Mouse (Mus musculus): ENCODE results near the gene Ddc.
A peak's percentile ranks its signal among the peaks of the same experiment; 100 is the strongest.

The Ddc gene

GRCm38 (mm10) chr11:11905518-11905917 lies 7.6 kb upstream of the Ddc start:
- no peak for DNase-seq (ENCODE audit: low read depth, low spot score)

GRCm38 (mm10) chr11:11904995-11905394 lies 7.1 kb upstream of the Ddc start:
- no peak for DNase-seq (ENCODE audit: low read depth, low spot score)

- DNase-seq (ENCODE audit: low read depth, low spot score), result no peak
Observed at GRCm38 (mm10) chr11:11901509-11901908, 3.6 kb upstream of the Ddc start.

GRCm38 (mm10) chr11:11898496-11898895 lies 552 bp upstream of the Ddc start:
- DNase-seq (ENCODE audit: low read depth, low spot score), result no peak

- DNase-seq (ENCODE audit: low read depth, low spot score), result no peak
Observed at GRCm38 (mm10) chr11:11895479-11895878, 2.5 kb downstream of the Ddc start.

- no peak for DNase-seq (ENCODE audit: low read depth, low spot score)
Observed at GRCm38 (mm10) chr11:11893769-11894168, 4.2 kb downstream of the Ddc start.

GRCm38 (mm10) chr11:11892993-11893602 lies 4.8 kb downstream of the Ddc start:
- no peak for DNase-seq (ENCODE audit: low read depth, low spot score)

- DNase-seq (ENCODE audit: low read depth, low spot score), result peak; percentile 22
Observed at GRCm38 (mm10) chr11:11891832-11892231, 6.1 kb downstream of the Ddc start.

GRCm38 (mm10) chr11:11890139-11890741 lies 7.7 kb downstream of the Ddc start:
- DNase-seq (ENCODE audit: low read depth, low spot score), result peak; percentile 35

GRCm38 (mm10) chr11:11888727-11889126 lies 9.2 kb downstream of the Ddc start:
- no peak for DNase-seq (ENCODE audit: low read depth, low spot score)

GRCm38 (mm10) chr11:11888051-11888450 lies 9.9 kb downstream of the Ddc start:
- no peak for DNase-seq (ENCODE audit: low read depth, low spot score)

GRCm38 (mm10) chr11:11886403-11886998 lies 11.4 kb downstream of the Ddc start:
- DNase-seq (ENCODE audit: low read depth, low spot score), result no peak

GRCm38 (mm10) chr11:11885921-11886320 lies 12.0 kb downstream of the Ddc start:
- DNase-seq (ENCODE audit: low read depth, low spot score), result no peak

- DNase-seq (ENCODE audit: low read depth, low spot score), result no peak
Observed at GRCm38 (mm10) chr11:11885246-11885643, 12.7 kb downstream of the Ddc start.

GRCm38 (mm10) chr11:11884533-11885245 lies 13.3 kb downstream of the Ddc start:
- no peak for DNase-seq (ENCODE audit: low read depth, low spot score)

- no peak for DNase-seq (ENCODE audit: low read depth, low spot score)
Observed at GRCm38 (mm10) chr11:11881783-11882155, 16.2 kb downstream of the Ddc start.

- DNase-seq (ENCODE audit: low read depth, low spot score), result no peak
Observed at GRCm38 (mm10) chr11:11881026-11881782, 16.7 kb downstream of the Ddc start.

- DNase-seq (ENCODE audit: low read depth, low spot score), result no peak
Observed at GRCm38 (mm10) chr11:11880351-11880750, 17.6 kb downstream of the Ddc start.

- DNase-seq (ENCODE audit: low read depth, low spot score), result no peak
Observed at GRCm38 (mm10) chr11:11879699-11880002, 18.3 kb downstream of the Ddc start.

GRCm38 (mm10) chr11:11878981-11879698 lies 18.8 kb downstream of the Ddc start:
- DNase-seq (ENCODE audit: low read depth, low spot score), result no peak

GRCm38 (mm10) chr11:11878278-11878980 lies 19.5 kb downstream of the Ddc start:
- DNase-seq (ENCODE audit: low read depth, low spot score), result no peak

Data from brain, adult 2 months (tissue).